Mouse (Mus musculus) embryo, embryonic 10 days (tissue): ENCODE data around the gene Cpt1c.

Experiments used
- DNase-seq: peaks from one replicate; pipeline ENCODE4 v3.0.0-alpha.2; 2015; ENCODE audit warnings: low spot score

Cpt1c gene

DNA sequence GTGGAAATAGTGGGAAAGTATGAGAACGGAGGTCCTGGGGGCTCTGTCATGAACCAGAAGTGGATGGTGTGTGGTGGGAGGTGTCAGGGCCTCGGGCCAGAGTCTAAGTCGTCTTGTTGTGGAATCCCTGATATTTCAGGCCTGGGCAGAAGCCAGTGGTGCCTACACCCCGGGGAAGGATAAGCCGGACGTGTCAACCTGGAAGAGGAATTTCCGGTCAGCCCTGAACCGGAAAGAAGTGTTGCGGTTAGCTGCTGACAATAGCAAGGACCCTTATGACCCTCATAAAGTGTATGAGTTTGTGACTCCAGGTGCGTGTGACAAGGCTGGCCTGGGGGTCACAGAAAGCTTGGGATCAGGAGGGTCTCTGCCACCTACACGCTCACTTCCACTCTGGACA is 25.1 kb upstream of the Cpt1c start:
- DNase-seq: no peak

- peak; percentile 67 for DNase-seq
Measured at GRCm38 (mm10) chr7:44998501-44998955, 23.9 kb upstream of the Cpt1c start, which contains the start of gene Bcl2l12. Bcl2l12 (minus strand) TSS chr7:44998712.

GRCm38 (mm10) chr7:44997940-44998428 is 23.3 kb upstream of the Cpt1c start:
- DNase-seq: peak; percentile 58

DNA sequence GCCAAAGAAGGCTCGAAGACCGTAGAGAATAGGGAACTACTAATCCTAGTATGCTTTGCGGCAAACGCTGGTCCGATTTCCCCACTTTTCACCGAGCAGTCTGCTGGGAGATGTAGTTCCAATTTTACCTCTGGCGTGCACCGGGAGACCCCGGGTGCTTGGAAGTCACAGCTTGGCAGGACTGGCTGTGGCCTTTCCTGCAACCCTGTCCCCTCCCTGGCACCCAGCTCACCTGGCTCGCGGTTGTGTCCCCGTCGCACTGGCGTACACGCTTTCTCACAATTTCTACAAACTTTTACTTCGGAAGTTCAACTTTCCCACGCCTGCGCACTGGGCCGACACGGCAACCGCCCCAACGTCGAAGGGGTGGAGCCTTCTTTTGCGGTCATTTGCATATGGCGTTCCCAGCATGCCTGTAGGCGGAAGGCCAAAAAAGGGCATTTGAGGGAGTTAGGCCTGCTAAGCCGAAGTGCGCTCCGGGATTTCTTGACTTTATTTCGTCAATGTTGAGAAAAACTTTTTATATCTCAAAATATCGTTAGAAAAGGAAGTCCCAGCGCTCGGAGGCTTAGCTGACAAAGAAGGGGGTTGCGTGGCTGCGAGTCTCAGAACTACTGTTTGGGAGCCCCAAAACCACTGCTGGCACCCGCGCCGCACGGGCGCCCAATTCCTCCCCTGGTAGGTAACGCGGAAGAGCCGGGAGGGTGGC is 22.7 kb upstream of the Cpt1c start, which contains the start of gene Irf3:
Gene Irf3, plus strand, starts transcription at position 418 of the 709 bp plus-strand sequence.
- DNase-seq: peak; percentile 99

DNA sequence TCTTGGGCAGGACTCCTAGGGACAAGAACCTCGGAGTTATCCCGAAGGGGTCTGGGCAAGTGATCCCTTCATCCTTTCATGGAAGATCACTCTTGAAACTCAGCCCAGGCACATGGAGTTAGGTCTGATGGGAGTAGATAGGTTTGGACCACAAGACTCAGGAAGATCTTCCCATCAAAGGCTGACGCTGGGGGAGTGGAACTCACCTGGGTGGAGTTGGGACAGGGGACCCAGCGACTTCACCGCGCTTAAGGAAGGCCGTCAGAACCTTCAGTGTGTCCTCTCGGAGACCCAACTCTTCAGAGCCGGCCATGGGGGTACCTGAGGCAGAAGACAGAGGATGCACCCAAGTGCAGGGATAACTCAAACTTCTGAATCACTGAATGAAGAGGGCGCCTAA is 22.0 kb upstream of the Cpt1c start:
- no peak for DNase-seq

DNA sequence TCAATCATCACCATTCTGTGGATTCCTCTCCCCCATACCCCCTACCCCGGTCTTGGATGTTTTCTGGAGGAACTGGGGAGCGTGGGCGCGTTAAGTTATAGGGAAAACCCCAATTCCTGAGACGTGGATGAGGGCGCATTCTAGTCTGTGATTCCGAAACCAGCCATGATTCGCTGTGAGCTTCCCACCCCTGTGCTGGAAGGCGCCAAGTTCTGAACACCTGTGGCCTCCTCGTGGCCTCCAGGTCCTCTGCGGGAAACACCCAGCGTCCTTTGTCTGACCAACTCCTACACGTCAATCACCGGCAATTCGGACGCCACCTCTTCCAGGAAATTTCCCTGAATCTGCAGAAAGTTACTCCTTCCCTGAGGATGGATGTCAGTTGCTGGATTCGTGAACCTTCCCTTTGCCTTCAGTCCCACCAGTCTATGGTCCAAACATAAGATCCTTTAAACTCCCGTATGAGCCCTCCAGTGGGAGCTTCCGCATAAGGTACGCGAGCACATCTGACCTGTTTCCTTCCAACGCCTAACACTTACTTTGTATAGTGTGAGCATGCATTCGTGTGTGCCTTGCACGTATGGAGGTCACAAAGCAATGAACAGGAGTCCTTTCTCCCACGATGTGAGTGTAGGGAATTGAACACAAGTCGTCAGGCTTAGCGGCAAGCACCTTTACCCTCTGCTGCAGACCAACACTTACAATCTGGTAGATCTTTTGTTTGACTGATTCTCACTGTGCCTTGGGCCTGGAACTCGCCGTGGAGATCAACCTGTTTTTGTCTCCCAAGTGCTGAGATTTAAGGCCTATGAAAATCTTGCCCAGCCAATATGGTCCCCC is 12.4 kb upstream of the Cpt1c start:
- peak; percentile 84 for DNase-seq

DNA sequence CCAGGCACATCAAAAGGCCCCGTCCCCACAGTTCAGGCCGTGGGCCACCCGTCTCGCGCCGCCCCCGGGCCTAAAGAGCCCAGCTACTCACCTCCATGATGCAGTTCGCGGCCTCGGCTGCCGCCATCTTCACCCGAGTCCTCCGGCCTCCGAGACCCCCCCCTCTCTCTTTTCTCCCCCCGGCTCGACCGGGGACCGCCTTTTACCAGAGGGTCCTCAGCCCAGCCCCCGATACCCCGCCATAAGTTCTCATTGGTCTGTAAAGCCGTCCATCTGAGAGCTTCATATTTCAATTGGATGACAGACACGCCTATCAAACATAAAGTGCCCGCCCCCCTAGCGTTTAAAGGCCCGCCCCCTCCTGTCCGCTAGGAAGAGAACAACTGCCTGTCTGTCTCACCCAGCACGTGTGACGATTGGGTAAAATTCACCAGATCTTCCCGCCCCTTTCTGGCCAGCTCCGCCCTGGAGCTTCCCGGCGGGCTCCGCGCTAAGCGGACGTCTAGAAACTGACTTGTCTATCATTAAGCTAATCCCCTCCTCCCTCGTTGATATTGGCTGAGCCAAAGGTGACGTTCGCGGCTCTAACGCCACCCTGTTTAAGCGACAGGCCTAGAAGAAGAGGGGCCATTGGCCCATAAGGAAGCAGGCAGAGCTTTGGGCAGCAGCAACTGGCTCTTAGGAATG is 11.7 kb upstream of the Cpt1c start, which contains the start of gene Prmt1:
Gene Prmt1, minus strand, starts transcription at position 377 of the 687 bp plus-strand sequence.
- DNase-seq: peak; percentile 99

GRCm38 (mm10) chr7:44985595-44986191 is 11.0 kb upstream of the Cpt1c start:
- peak; percentile 89 for DNase-seq

DNA sequence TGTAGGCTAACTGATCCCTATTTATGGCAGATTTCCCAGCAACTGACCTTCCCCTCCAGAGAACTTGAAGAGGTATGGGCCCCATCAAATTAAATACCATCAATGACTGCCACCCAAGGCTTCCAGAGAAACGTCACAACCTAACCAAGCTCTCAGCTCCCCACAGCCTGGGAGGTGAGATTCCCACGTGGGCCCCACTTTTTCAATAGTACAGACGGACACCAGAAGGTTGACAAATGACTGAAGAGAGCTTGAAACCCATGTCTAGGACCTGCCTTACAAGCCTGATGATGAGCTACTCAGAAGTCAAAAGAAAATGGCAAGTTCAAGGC is 10.1 kb upstream of the Cpt1c start:
- no peak for DNase-seq

- DNase-seq: no peak
Measured at GRCm38 (mm10) chr7:44983944-44984832, 9.5 kb upstream of the Cpt1c start.

- DNase-seq: peak; percentile 90
Measured at GRCm38 (mm10) chr7:44983085-44983484, 8.4 kb upstream of the Cpt1c start.

DNA sequence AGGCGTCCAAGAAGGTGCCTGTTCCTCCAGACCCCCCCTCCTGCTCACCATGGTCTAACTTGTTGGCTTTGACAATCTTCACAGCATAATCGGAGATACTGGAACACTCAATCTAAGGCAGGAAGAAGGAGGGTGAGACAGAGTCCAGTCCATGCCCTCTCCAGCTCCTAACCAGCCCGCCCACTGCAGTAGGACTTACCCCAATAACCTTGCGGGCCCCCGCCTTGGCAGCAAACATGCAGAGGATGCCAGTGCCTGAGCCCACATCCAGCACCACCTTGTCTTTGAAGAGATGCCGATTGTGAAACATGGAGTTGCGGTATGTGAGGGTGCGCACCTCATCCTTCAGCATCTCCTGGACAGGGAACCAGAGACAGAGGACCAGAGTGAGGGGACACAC is 6.9 kb upstream of the Cpt1c start:
- DNase-seq: no peak

DNA sequence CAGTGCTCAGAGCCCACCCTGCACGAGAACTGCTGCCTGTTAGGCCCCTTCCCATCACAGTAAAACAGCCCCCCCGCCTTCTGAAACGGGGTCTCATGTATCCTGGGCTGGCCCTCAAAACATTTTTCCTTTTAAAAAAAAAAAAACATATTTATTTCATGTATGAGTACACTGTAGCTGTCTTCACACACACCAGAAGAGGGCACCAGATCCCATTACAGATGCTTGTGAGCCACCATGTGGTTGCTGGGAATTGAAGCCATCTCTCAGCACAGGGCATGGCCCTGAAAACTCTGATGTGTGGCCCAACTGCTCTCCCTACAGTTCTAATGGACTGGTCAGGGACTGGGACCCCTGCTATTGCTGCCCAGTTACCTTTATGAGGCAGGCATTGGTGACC is 3.6 kb upstream of the Cpt1c start:
- DNase-seq: no peak

GRCm38 (mm10) chr7:44975117-44975419 is 417 bp upstream of the Cpt1c start:
- no peak for DNase-seq

- DNase-seq: no peak
Measured at GRCm38 (mm10) chr7:44973415-44974130, 1.1 kb downstream of the Cpt1c start.

- DNase-seq: no peak
Measured at GRCm38 (mm10) chr7:44971142-44971541, 3.5 kb downstream of the Cpt1c start.

DNA sequence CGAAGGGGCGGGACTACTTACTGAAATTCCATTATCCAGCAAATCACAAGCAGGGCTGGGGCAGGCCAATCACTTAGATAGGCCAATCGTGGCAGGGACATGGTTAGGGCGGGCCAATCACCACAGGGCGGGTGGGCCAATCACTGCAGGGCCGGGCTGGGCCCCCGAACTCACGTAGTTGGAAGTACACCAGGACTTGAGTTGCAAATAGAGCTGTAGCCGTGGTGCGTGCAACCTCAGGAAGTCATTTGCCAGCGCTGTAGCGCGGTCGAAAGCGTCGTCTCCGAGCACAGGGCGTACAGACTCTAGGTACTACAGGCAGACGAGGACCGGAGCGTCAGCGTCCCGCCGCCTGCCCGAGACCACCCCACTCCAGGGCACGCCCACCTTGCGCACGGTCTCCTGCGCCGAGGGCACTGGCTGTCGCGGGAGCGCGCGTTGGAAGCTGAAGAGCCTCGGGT is 4.4 kb downstream of the Cpt1c start:
- DNase-seq: peak; percentile 96

- DNase-seq: no peak
Measured at GRCm38 (mm10) chr7:44966638-44967037, 8.0 kb downstream of the Cpt1c start.

DNA sequence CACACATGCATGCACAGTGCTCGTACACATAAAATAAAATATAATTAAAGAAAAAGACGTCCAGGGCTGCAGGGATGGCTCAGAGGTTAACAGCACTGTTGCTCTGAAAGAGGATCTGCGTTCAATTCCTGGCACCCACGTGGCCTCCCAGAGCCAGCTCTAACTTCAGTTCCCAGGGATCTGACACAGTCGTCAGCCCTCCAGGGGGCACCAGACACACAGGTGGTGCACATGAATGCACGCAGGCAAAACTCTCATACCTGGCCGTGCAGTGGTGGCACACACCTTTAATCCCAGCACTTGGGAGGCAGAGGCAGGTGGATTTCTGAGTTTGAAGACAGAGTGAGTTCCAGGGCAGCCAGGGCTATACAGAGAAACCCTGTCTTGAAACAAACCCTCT is 8.7 kb downstream of the Cpt1c start:
- no peak for DNase-seq

DNA sequence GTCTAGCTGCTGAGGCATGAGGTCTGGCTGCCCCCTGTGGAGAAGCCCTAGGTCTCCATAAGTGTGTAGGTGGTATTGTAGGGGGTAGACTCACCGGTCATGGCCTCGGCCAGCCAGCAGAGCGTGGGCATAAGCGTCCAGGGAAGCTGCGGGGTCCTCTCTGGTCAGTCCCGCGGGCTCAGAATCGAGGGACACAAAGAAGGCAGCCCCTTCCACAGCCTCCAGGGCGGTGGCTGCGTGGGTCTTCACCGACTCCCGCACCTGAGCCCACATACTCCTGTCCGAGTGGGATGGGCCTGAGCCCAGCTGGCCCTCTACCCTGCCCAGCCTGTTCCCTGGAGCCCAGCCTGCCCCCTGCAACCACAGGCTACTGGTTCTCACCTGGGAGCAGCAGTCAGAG is 9.7 kb downstream of the Cpt1c start:
- DNase-seq: no peak
